Mouse (Mus musculus) liver, adult 2 months (tissue): ENCODE data around the gene Hdac1.

Experiments used
- CTCF ChIP-seq: fragments of 200-500 bp; IDR thresholded peaks from 2 replicates; pipeline ENCODE4 v1.5.1; 2011; ENCODE audit warnings: low read depth, low read length, control low read depth
- POLR2A ChIP-seq: fragments of 200-500 bp; IDR thresholded peaks from 2 replicates; pipeline ENCODE4 v1.6.1; 2011; ENCODE audit warnings: low read length, control low read depth; ENCODE audit not compliant: insufficient read depth; ENCODE audit errors: extremely low read depth

- TF ChIP-seq POLR2A: no peak
- no peak for TF ChIP-seq CTCF
These were observed 25.6 kb downstream of the Hdac1 start for GRCm38 (mm10) chr4:129516925-129517324.
